Mouse (Mus musculus): Measurements from ENCODE around the gene Hnrnpf. TPM values are rescaled to one million over a fixed set of nuclear protein-coding genes. Genes with fewer than 3 reads are reported as not detected.
"Not testable (repeated sequence)": the region's sequence is repeated elsewhere in the genome, so short reads cannot be mapped to it uniquely, and the experiment has no call there.

Gene Hnrnpf
- polyA plus RNA-seq, 1 experiment from 2014 or later: 420 TPM

DNA sequence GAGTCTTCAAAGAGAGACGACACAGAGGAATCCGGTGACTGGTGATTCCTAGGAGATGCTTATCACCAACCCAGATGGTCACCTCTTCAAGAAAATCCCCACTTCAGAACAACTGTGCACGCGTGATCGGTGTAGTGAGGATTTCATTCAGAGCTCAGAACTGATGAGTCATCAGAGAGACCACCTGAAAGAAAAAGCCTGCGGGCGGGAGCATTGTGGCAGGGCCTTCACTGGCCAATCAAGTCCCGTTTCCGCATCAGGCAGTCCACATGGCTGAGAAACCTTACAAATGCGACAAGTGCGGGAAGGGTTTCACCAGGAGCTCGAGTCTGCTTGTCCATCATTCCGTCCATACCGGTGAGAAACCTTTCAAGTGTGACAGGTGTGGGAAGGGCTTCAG is 29.1 kb upstream of the Hnrnpf start:
- Histone ChIP-seq H3K36me3 (ENCODE audit: control insufficient read depth, insufficient read depth) (no peaks in the 10 kb centered on the region), H3K9ac (ENCODE audit: low read depth, low read length) (no peak overlapping the region), H3K4me2 (ENCODE audit: low read depth, low read length) (no peak overlapping the region), H3K27me3 (ENCODE audit: control insufficient read depth, insufficient read depth, low read depth, low read length) (no peaks in the 10 kb centered on the region), H3K4me3 (ENCODE audit: low read depth, low read length) (no peak overlapping the region), H3K27ac (ENCODE audit: low read length) (no peak overlapping the region), H3K9me3 (replicated peaks; ENCODE audit: control insufficient read depth, low read length) (no peaks in the 10 kb centered on the region), H3K4me1 (ENCODE audit: control insufficient read depth, low read depth, low read length) (peaks cover 4% of the 10 kb centered on the region; the same call in 1 of the 2 replicates)
- no peak for ATAC-seq (ENCODE audit: low read depth)
- 69% methylated on average over 14 of the region's 14 CpGs for WGBS (ENCODE audit: insufficient replicate concordance)

DNA sequence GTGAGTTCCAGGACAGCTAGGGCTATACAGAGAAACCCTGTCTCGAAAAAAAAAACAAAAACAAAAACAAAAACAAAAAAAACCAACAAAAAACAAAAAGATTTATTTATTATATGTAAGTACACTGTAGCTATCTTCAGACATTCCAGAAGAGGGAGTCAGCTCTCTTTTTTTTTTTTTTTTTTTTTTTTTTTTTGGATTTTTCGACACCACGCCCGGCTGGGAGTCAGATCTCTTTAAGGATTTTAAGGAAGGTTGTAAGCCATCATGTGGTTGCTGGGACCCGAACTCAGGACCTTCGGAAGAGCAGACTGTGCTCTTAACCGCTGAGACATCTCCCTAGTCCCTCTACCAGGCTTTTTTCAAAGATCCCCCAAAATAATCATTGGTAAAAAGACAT is 26.7 kb upstream of the Hnrnpf start:
- H3K36me3 ChIP-seq (ENCODE audit: control insufficient read depth, insufficient read depth); H3K4me1 ChIP-seq (ENCODE audit: control insufficient read depth, low read depth, low read length); H3K4me3 ChIP-seq (ENCODE audit: low read depth, low read length); H3K9me3 ChIP-seq (replicated peaks; ENCODE audit: control insufficient read depth, low read length); H3K27ac ChIP-seq (ENCODE audit: low read length); H3K27me3 ChIP-seq (ENCODE audit: control insufficient read depth, insufficient read depth, low read depth, low read length); H3K9ac ChIP-seq (ENCODE audit: low read depth, low read length); ATAC-seq (ENCODE audit: low read depth); H3K4me2 ChIP-seq (ENCODE audit: low read depth, low read length): not testable (repeated sequence)
- 63% methylated on average over 7 of the region's 7 CpGs for whole genome bisulfite sequencing (ENCODE audit: insufficient replicate concordance)

DNA sequence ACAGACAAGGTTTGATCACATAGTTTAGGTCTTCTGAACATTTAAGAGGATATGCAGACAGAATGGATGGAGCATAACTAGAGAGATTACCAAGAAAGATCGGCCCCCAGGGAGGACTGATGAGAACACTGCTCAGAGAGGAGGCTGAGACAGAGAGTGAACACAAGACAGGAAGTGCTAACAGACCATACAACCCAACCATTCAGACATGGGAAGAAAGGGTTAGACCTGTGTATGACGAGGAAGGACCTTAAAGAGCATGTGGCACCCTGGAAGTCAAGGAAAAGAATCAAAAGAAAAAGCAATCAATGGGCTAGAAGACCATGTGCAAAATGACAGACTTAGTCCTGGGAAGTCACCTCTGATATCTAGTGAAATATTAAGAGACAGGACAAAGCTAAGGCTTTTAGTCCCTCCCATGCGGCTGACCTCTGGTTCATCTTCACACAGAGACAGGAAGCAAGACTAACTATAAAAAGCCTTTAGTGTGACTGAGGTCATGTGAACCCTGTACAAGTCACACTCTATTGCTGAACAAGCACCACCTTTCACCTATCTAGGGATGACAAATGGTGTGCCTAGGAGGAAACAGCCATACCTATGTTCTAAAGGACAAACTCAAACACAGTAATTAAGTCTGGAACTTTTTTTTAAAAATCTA is 25.4 kb upstream of the Hnrnpf start:
- no peaks in the 10 kb centered on the region for H3K36me3 ChIP-seq (ENCODE audit: control insufficient read depth, insufficient read depth)
- WGBS (ENCODE audit: insufficient replicate concordance): 53% methylated on average over 3 of the region's 3 CpGs
- ATAC-seq (ENCODE audit: low read depth): no peak

GRCm38 (mm10) chr6:117878700-117879407 is 21.3 kb upstream of the Hnrnpf start:
- Histone ChIP-seq H3K27ac (ENCODE audit: low read length) (peak overlapping the region; percentile 100), H3K4me2 (ENCODE audit: low read depth, low read length) (peak overlapping the region; percentile 80), H3K36me3 (ENCODE audit: control insufficient read depth, insufficient read depth) (no peaks in the 10 kb centered on the region), H3K4me1 (ENCODE audit: control insufficient read depth, low read depth, low read length) (peaks cover 22% of the 10 kb centered on the region), H3K9me3 (replicated peaks; ENCODE audit: control insufficient read depth, low read length) (no peaks in the 10 kb centered on the region), H3K4me3 (ENCODE audit: low read depth, low read length) (peak overlapping the region; percentile 68), H3K27me3 (ENCODE audit: control insufficient read depth, insufficient read depth, low read depth, low read length) (no peaks in the 10 kb centered on the region), H3K9ac (ENCODE audit: low read depth, low read length) (peak overlapping the region; percentile 82)
- peak; percentile 80 for ATAC-seq (ENCODE audit: low read depth)
- WGBS (ENCODE audit: insufficient replicate concordance): 5% methylated on average over 26 of the region's 26 CpGs

More for the DNA sequence above, 25.4 kb upstream of the Hnrnpf start:
- Histone ChIP-seq H3K27me3 (ENCODE audit: control insufficient read depth, insufficient read depth, low read depth, low read length) (no peaks in the 10 kb centered on the region), H3K9ac (ENCODE audit: low read depth, low read length) (no peak overlapping the region), H3K4me2 (ENCODE audit: low read depth, low read length) (no peak overlapping the region), H3K4me3 (ENCODE audit: low read depth, low read length) (no peak overlapping the region), H3K4me1 (ENCODE audit: control insufficient read depth, low read depth, low read length) (peaks cover 4% of the 10 kb centered on the region; the same call in 1 of the 2 replicates), H3K27ac (ENCODE audit: low read length) (peak overlapping the region; percentile 30; the same call in 1 of the 2 replicates), H3K9me3 (replicated peaks; ENCODE audit: control insufficient read depth, low read length) (no peaks in the 10 kb centered on the region)

GRCm38 (mm10) chr6:117879408-117880115 is 20.6 kb upstream of the Hnrnpf start:
- H3K4me2 ChIP-seq (ENCODE audit: low read depth, low read length): peak overlapping the region; percentile 80
- H3K4me3 ChIP-seq (ENCODE audit: low read depth, low read length): peak overlapping the region; percentile 68
- H3K27ac ChIP-seq (ENCODE audit: low read length): peak overlapping the region; percentile 100
- under 1% methylated on average over 67 of the region's 67 CpGs for WGBS (ENCODE audit: insufficient replicate concordance)
- peaks cover 26% of the 10 kb centered on the region for H3K4me1 ChIP-seq (ENCODE audit: control insufficient read depth, low read depth, low read length)
- H3K9me3 ChIP-seq (replicated peaks; ENCODE audit: control insufficient read depth, low read length): no peaks in the 10 kb centered on the region
- no peaks in the 10 kb centered on the region for H3K36me3 ChIP-seq (ENCODE audit: control insufficient read depth, insufficient read depth)
- H3K27me3 ChIP-seq (ENCODE audit: control insufficient read depth, insufficient read depth, low read depth, low read length): no peaks in the 10 kb centered on the region
- peak; percentile 89 for ATAC-seq (ENCODE audit: low read depth)
- H3K9ac ChIP-seq (ENCODE audit: low read depth, low read length): peak overlapping the region; percentile 82

DNA sequence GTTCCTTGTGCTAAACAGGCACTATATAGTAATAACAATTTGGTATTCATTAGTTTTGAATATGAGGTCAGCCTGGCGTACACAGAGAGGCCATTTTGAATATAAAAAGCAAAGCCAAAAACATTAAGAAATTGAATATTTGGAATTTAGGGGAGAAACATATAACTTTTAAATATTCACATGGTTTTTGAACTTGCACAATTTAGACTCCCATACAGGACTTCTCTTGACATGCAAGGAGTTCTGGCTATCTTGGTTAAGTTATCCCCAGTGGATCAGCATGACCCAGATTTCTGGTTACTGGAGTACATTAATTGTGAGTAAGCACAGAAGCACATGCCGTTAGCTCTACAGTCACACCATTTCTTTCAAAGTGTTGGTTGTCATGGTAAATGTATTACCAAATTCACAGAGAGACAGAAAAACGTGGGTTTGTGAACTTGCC is 19.7 kb upstream of the Hnrnpf start:
- Histone ChIP-seq H3K4me2 (ENCODE audit: low read depth, low read length) (peak overlapping the region; percentile 80), H3K4me3 (ENCODE audit: low read depth, low read length) (peak overlapping the region; percentile 68), H3K4me1 (ENCODE audit: control insufficient read depth, low read depth, low read length) (peaks cover 22% of the 10 kb centered on the region), H3K27me3 (ENCODE audit: control insufficient read depth, insufficient read depth, low read depth, low read length) (no peaks in the 10 kb centered on the region), H3K9ac (ENCODE audit: low read depth, low read length) (peak overlapping the region; percentile 75), H3K9me3 (replicated peaks; ENCODE audit: control insufficient read depth, low read length) (no peaks in the 10 kb centered on the region), H3K27ac (ENCODE audit: low read length) (peak overlapping the region; percentile 84), H3K36me3 (ENCODE audit: control insufficient read depth, insufficient read depth) (no peaks in the 10 kb centered on the region)
- 27% methylated on average over 3 of the region's 3 CpGs for WGBS (ENCODE audit: insufficient replicate concordance)
- no peak for ATAC-seq (ENCODE audit: low read depth)

DNA sequence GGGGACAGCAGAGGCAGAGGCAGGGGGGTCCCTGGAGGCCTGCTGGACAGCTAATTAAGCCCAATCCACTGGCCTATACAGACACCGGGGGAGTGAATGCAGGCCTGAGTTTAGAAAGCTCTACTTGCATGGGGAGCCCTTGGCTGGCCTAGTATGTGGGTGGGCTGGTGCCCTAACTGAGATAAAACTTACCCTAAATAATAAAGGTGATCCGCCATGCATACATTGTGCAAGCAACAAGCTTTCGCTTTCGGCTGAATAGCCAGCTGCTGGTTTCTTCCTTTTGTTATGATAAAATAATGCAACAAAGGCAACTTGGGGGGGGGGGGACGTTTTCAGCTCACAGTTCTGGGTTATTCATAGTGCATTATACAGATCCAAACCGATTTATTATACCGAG is 18.9 kb upstream of the Hnrnpf start:
- 67% methylated on average over 7 of the region's 7 CpGs for WGBS (ENCODE audit: insufficient replicate concordance)
- Histone ChIP-seq H3K9me3 (replicated peaks; ENCODE audit: control insufficient read depth, low read length) (no peaks in the 10 kb centered on the region), H3K36me3 (ENCODE audit: control insufficient read depth, insufficient read depth) (no peaks in the 10 kb centered on the region), H3K4me1 (ENCODE audit: control insufficient read depth, low read depth, low read length) (peaks cover 22% of the 10 kb centered on the region), H3K4me2 (ENCODE audit: low read depth, low read length) (peak overlapping the region; percentile 80), H3K9ac (ENCODE audit: low read depth, low read length) (peak overlapping the region; percentile 75), H3K4me3 (ENCODE audit: low read depth, low read length) (no peak overlapping the region), H3K27me3 (ENCODE audit: control insufficient read depth, insufficient read depth, low read depth, low read length) (no peaks in the 10 kb centered on the region), H3K27ac (ENCODE audit: low read length) (peak overlapping the region; percentile 84)
- no peak for ATAC-seq (ENCODE audit: low read depth)

- Histone ChIP-seq H3K27ac (ENCODE audit: low read length) (peak overlapping the region; percentile 71), H3K36me3 (ENCODE audit: control insufficient read depth, insufficient read depth) (no peaks in the 10 kb centered on the region), H3K4me3 (ENCODE audit: low read depth, low read length) (no peak overlapping the region), H3K9me3 (replicated peaks; ENCODE audit: control insufficient read depth, low read length) (no peaks in the 10 kb centered on the region), H3K4me2 (ENCODE audit: low read depth, low read length) (peak overlapping the region; percentile 18; the same call in 1 of the 2 replicates), H3K9ac (ENCODE audit: low read depth, low read length) (no peak overlapping the region), H3K4me1 (ENCODE audit: control insufficient read depth, low read depth, low read length) (peaks cover 24% of the 10 kb centered on the region), H3K27me3 (ENCODE audit: control insufficient read depth, insufficient read depth, low read depth, low read length) (no peaks in the 10 kb centered on the region)
- 18% methylated on average over 7 of the region's 7 CpGs for WGBS (ENCODE audit: insufficient replicate concordance)
- no peak for ATAC-seq (ENCODE audit: low read depth)
These were observed 18.1 kb upstream of the Hnrnpf start for GRCm38 (mm10) chr6:117881997-117882396.
